Mouse (Mus musculus) gastrocnemius, postnatal 36 days (tissue): Measurements from ENCODE around the gene Pnldc1. TPM values are rescaled to one million over a fixed set of nuclear protein-coding genes. Genes with fewer than 3 reads are reported as not detected.
"Not testable (repeated sequence)": the region's sequence is repeated elsewhere in the genome, so short reads cannot be mapped to it uniquely, and the experiment has no call there.

Experiments
- DNase-seq, 2 experiments: peaks; one replicate each; pipeline ENCODE4 v3.0.0; 2022
- intact Hi-C: fragments of 180-260 bp; cut with DNase I; formaldehyde crosslinking; loops from one replicate; pipeline ENCODE4 v1.15.1; 2025
- long read RNA-seq, 2 experiments: library from polyadenylated mRNA; stranded (forward); transcript quantifications; one replicate each; pipeline ENCODE4 v2.0.0; 2021
- total RNA-seq, 2 experiments: library from RNA; stranded (reverse); gene quantifications; 2 replicates each; pipeline ENCODE4 v1.2.3; 2021

Pnldc1 gene
- not detected for total RNA-seq
- long read RNA-seq, experiment 1 = 0 reads
- long read RNA-seq, experiment 2 = 0 reads

GRCm38 (mm10) chr17:12909361-12910280 is at the start of gene Pnldc1:
Gene Pnldc1, minus strand, starts transcription at chr17:12910230.
- DNase-seq = no peak
- intact Hi-C loops = no loop called here

DNA sequence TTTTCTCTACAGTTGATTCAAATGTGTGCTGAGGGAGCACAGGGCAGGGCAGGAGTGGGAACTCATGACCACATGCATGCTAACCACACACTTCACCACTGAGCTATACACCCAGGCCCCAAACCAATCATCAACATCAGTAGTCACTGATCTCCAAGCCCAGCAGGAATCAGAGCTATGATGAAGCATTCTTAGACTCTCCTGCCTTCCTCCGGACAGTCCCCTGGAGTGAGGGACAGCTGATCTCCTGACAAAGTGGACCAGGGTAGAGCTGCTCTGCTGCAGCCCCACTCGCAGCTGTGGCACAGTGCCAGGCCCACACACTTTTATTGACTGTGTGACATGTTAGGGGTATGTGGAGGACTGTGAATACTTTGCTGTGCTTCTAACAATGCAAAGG is 49.3 kb upstream of the Pnldc1 start:
- intact Hi-C loops, DNase-seq: not testable (repeated sequence)

DNA sequence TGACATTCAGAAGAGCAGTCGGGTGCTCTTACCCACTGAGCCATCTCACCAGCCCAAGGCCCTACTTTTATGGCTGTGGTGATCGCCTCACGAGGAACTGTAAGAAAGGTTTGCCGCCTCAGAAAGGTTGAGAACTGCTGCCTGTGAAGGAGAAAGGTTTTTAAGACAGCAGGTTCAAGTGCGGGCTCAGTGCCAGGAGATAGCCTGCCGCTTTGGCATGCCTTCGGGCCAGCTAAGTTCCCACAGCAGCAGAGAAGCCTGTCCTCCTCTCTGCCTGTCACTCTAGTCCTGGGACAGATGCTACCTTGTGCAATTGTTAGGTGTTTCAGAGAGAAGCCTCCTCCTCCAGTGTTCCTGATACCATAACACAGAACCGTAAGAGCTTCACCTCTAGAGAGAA is 46.6 kb upstream of the Pnldc1 start:
- intact Hi-C loops = no loop called here
- DNase-seq = no peak

DNA sequence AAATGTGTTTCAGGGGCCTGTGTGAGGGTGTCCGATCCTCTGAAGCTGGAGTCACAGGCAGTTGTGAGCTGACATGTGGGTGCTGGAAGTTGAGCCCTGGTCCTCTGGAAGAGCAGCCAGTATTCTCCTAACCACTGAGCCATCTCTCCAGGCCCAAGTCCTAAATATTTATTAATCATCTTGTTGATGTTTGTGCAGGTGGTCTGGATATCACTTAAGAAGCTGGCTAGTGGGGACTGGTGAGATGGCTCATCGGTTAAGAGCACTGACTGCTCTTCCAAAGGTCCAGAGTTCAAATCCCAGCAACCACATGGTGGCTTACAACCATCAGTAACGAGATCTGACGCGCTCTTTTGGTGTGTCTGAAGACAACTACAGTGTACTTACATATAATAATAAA is 39.6 kb upstream of the Pnldc1 start:
- DNase-seq = no peak
- intact Hi-C loops = no loop called here

DNA sequence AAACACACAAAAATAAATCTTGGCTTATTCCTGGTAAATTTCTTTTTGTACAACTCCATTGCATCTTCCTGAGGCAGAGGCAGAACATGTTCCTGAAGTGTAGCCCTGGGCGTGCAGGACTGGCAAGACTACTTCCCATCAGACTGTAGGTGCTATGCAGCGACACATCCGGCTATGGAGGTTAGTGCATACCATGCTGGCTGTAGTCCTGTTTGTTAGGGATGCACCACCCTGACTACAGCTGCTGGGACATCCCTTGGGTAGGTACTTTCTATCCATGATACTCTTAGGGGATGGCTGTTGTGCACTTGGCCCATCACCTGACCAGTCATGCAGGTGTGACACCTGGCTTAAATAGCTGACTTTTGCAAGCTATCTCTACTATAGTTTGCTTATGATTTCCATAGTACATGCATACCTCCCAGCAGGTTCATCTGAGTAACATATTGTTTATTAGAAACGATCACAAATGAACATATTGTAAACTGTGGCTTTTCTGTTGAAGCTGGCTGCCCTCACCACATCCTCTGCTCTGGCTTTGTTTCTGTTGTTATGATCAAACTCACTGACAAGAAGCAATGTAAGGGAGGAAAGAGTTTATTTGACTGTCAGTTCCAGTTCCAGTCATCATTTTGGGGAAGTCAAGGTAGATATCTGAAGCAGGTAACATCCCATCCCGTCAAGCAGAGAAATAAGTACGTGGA is 32.6 kb upstream of the Pnldc1 start:
- intact Hi-C loops = no loop called here
- no peak for DNase-seq

GRCm38 (mm10) chr17:12941543-12942260 is 31.7 kb upstream of the Pnldc1 start:
- no peak for DNase-seq
- intact Hi-C loops = no loop called here

- intact Hi-C loops = no loop called here
- no peak for DNase-seq
Measured at GRCm38 (mm10) chr17:12940151-12940805, 30.2 kb upstream of the Pnldc1 start, which contains the start of gene Acat3. Gene Acat3, minus strand, starts transcription at chr17:12940600.

DNA sequence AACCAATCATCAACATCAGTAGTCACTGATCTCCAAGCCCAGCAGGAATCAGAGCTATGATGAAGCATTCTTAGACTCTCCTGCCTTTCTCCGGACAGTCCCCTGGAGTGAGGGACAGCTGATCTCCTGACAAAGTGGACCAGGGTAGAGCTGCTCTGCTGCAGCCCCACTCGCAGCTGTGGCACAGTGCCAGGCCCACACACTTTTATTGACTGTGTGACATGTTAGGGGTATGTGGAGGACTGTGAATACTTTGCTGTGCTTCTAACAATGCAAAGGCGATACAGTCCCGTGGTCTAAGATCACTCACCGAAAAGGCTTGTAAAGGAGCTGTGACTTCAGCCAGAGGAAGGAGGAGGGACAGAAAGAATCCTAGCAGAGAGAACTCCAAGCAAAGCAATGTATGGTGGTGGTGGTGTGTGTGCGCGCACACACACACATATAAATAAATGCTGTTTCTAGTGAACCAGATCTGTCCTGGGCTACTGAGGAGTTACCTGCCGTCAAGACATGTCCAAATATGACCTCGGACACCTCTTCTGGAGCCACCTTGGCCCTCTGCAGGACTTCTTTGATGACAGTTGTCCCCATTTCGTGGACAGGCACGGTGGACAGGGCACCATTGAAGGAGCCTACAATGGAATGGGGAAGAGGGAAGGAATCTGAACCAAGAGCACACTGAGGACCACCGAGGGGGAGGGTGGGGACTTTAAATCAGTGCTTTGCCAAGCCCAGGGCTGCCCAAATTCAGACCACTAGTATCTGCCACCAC is 29.5 kb upstream of the Pnldc1 start:
- intact Hi-C loops = loop anchor here (5.0 kb wide), 1 partner anchor 57 kb away; no protein-coding TSS in a partner anchor
- not testable (repeated sequence) for DNase-seq

GRCm38 (mm10) chr17:12938077-12938476 is 28.0 kb upstream of the Pnldc1 start:
- intact Hi-C loops = loop anchor here (5.0 kb wide), 1 partner anchor 56 kb away; no protein-coding TSS in a partner anchor
- DNase-seq = no peak

- DNase-seq = no peak
- intact Hi-C loops = loop anchor here (5.0 kb wide), 1 partner anchor 55 kb away; no protein-coding TSS in a partner anchor
Measured at GRCm38 (mm10) chr17:12937412-12937970, 27.5 kb upstream of the Pnldc1 start.

DNA sequence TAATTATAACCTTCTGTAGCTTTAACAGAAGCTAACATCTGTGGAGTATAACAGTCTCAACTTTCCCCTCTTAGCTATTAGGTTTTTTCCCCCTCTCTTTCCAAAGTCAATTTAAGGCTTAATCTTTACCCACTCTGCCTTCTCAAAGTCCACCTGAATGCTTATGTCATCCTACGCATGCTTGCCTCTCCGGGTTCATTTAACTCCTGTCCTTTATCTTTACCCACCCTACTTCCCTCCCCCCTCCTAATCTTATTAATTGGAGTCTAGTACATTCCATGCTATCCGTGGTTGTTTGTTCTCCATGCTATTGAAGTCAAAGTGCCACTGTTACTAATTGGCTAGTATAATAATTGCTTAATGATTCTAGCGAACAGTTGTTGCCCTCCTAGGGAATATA is 25.7 kb upstream of the Pnldc1 start:
- intact Hi-C loops = loop anchor here (5.0 kb wide), 1 partner anchor 53 kb away; no protein-coding TSS in a partner anchor
- no peak for DNase-seq

DNA sequence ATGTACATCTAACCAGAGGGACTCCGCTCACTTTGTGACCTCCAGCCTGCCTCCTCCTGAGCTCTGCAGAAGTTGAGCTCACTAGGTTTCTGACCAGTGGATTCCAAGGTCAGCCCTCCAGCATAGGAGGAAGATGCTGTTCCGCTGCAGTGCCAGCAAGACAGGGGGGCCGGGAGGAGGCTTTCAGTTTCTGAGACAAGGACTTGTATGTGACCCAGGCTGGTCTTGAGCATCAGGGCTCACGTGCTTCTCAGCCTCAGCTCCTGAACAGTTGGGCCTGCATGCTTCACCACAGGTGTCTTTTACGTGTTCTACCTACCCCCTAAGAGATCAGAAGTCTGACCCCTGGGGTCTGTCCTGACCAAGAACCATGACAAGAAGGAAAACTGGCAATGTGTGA is 21.5 kb upstream of the Pnldc1 start:
- intact Hi-C loops, DNase-seq: not testable (repeated sequence)

DNA sequence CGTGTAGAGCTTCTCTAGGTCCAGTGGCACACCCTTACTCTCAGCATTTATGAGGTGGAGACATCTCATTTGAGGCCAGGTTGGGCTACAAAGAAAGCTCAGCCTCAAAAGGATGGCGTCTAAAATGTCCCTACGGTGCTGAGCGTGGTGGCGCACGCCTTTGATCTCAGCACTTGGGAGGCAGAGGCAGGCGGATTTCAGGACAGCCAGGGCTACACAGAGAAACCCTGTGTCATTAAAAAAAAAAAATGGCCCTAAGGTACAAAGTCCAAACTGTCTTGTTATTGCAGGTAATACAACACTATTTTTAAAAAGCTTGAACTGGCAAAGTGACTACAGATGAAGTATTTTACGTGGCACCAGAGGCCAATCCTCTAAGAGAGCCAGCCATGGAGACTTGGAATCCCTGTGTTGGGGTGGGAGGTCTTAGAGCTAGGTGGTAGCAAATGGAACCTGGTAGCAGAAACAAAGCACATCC is 15.7 kb upstream of the Pnldc1 start:
- no peak for DNase-seq
- intact Hi-C loops = no loop called here

DNA sequence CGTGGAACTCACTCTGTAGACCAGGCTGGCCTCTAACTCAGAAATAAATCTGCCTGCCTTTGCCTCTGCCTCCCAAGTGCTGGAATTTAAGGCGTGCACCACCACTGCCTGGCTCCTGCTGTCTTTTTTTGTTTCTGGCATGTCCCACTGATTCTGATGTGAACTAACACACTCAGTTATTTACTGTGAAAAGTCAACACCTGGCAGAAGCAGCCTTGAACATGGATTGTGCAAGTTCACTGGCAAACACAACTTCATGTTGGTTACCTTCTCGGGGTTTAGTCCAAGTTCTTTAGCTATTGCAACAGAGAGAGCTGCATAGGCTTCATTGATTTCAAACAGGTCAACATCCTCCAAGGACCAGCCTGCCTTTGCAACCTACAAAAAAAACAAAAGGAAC is 15.0 kb upstream of the Pnldc1 start:
- no peak for DNase-seq
- intact Hi-C loops = no loop called here

GRCm38 (mm10) chr17:12921073-12921472 is 11.0 kb upstream of the Pnldc1 start:
- DNase-seq = no peak
- intact Hi-C loops = loop anchor here (5.0 kb wide), 1 partner anchor 41 kb away; the partner anchor contains the start of gene Acat2

DNA sequence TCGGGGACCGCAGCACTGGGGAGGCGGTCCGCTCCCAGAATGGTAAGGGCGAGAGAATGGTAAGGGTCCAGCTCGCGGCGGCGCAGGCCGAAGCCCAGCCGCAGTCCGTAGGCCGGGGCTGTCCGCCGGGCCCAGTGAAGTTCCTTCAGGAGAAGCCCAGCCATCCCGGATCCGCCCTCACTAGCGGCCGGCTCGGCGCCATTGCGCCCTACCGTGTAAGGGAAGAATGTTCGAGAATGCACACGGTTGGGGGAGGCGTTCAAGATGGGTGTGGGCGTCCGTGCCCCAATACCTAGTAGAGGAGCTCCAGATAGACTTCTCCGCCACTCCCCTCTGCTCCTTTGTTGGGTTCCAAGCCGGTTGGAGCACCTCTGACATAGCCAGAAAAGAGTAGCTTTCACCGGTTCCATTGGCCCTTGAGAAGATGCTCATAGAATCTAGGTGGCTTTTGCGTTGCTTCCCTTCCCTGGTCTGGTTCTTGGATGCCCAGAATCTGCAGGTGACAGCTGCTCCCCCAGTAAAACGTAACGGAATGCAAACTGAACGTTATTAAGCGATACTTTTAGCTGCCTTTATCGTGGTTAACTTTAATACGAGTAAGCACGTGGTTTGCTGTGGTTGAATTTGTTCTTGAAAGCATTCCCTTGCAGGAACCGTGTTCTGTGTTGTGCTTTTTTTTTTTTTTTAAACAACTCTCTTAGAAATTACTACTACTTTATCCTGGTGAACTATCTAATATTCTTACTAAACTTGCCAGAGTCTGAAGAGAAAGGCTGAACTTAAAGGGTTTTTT is 6.8 kb upstream of the Pnldc1 start:
- DNase-seq = peak in 1 of 2 experiments; percentile 22
- intact Hi-C loops = loop anchor here (5.0 kb wide), 2 partner anchors 61 to 76 kb away; partner anchors contain the start of gene Wtap

DNA sequence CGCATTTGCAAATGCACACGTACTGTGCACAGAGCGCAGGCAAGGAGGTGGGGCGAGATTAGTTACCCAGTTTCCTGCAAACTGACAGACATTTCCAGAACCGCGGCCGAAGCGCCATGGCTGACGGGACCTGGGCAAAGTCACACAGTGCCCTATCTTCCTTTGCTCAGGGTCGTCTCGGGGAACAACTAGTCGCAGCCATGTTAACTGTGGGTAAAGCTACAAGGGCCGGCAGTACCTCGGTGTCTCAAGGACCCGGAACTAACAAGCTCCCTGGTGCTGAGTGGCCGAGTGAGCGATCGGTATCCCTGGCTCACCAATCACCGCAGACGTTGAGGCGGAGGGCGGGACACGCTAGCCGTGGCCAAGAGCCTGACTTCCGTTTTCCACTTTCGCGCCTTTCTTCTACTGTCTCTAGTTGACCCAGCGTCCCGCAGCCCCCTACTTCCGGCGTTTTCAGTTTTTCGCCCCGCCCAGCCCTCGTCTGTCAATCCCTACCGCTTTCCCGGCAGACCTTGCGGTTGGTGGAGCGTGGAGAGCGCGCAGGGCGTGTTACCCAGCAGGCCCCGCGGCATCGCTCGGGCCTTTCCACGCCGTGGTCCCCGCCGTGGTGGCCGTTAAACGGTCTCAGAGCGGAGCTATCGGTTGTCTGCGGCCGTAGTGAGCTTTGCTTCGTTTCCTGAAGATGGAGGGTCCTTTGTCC is 6.0 kb upstream of the Pnldc1 start, which contains the start of gene Mrpl18:
Mrpl18 (minus strand) TSS at position 465 of the 703 bp plus-strand sequence.
- intact Hi-C loops = loop anchor here (5.0 kb wide), 2 partner anchors 61 to 76 kb away; partner anchors contain the start of gene Wtap
- DNase-seq = peak; percentile 97 to 98
